Mouse (Mus musculus): ENCODE measurements at regions not wholly inside any gene's neighbourhood (a gene's known extent, or its start where the extent isn't known, plus 50 kb on each side); places are given as distances from the start of the nearest gene placed in this dataset.

DNA sequence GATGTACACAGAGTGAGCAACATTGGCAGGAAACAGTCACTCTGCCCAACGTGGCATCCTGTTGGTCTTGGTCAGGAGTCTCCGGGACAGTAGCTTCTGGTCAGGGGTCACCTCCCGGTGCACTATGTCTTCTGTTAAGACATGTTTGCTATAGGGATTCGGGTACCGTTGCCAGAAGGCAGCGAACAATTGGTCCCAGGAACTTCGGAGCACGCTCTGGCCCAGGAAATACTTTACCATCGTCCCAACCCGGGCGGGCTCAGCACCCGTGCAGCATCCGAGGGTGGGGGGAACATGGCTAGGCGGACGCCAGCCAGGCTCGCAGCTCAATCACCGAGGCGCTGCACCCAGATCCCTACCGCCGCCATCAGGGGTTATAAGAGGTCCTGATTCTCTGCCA, 80.6 kb upstream of the Adam23 start:
- no peak for DNase-seq (ENCODE audit: low spot score in 2 of 2)
- intact Hi-C loops (cut with DNase I), result no loop called here

GRCm38 (mm10) chr1:63367697-63368376, 77.9 kb upstream of the Adam23 start:
- intact Hi-C loops (cut with DNase I), result no loop called here
- peak; percentile 7 to 8 for DNase-seq (ENCODE audit: low spot score in 2 of 2)

- no peak for DNase-seq (ENCODE audit: low spot score in 2 of 2)
- intact Hi-C loops (cut with DNase I), result no loop called here
Observed at GRCm38 (mm10) chr1:63368921-63369320, 76.8 kb upstream of the Adam23 start.

DNA sequence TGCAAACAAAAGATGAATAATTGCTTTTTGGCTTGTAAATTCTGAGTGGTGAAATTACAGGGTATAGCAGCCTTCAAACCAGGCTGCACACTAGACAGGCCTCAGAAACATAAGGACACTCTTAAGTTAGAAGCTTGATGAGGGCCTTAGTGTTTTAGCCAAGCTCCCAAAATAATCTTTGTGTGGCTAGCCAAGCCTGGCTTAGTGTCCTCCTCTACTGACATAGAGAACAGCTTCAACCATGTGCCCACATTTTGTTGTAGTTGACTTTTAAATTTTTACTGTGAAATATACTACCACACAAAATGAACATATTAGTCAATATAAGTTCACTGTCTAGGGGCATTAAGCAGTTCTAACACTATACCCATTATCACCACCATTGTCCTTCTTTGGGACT, 76.1 kb upstream of the Adam23 start:
- no peak for DNase-seq (ENCODE audit: low spot score in 2 of 2)
- intact Hi-C loops (cut with DNase I), result no loop called here

GRCm38 (mm10) chr1:63383110-63383509, 62.6 kb upstream of the Adam23 start:
- intact Hi-C loops (cut with DNase I), result no loop called here
- no peak for DNase-seq (ENCODE audit: low spot score in 2 of 2)

- intact Hi-C loops (cut with DNase I), result no loop called here
- DNase-seq (ENCODE audit: low spot score in 2 of 2), result no peak
Observed at GRCm38 (mm10) chr1:63385116-63385515, 60.6 kb upstream of the Adam23 start.

DNA sequence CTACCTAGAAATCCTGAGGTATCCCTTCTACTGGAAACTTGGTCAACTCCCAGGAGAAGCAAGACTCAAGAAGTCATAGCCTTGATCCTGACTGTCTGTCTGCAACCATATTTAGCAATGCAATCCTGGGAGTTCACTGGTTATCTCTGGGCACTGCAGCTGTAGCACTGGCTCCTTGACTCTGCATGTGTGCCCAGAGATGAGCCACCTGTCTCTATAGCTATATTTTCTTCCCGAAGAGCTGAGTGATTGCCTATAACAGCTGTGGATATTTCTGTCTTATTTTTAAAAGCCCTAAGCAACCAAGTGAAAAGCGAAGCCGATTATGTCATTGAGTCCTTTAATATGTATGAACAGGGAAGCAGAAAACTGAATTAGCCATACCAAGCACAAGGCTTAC, 50.3 kb upstream of the Adam23 start:
- no peak for DNase-seq (ENCODE audit: low spot score in 2 of 2)
- intact Hi-C loops (cut with DNase I), result no loop called here

Measured in left cerebral cortex, postnatal 36 days (tissue).